ENCODE assay signal across 8 mouse cellular contexts in the genomic region with DNA sequence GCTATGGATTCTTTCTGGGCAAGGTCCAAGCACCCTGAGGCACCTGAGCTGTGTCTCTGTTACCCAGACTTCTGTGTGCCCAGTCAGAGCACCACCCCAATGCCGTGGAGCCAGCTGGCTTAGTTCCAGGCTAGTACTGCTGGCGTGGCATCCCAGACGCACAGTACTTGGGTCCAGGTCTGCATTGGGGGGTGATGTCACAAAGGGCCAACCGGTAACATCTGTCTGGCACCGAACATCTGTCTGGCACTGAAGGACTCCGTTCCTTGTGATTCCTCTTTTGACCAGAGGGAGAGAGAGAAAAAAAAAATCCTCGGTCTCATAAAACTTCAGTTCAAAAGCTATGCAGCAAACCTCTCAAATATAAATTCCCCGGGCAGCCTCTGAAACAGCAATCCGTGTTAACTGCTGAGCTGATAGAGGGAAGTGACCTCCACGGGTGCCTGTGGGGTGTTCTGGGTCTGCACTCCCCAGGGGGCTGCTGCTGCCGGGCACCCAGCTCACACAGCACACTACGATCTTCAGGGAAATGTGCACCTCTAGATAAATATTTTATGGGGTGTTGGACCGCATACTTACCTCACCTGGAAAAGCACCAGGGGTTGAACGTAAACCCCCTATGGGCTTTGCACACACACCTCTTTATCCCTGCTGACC. TPM values are rescaled to one million over a fixed set of nuclear protein-coding genes. Genes with fewer than 3 reads are reported as not detected.
DNase-seq lines count a peak whose midpoint lies in the region; ATAC-seq and TF ChIP-seq lines count a peak whose summit lies in the region.

No protein-coding gene starts in this region.

- no peak overlapping the region for H3K9ac ChIP-seq in limb, embryonic 12.5 days (replicated peaks)

- TF ChIP-seq CTCF in left cerebral cortex, adult 2 months (IDR thresholded peaks at IDR 0.05): no peak; the same call in none of the 2 replicates
- TF ChIP-seq CTCF in olfactory bulb, adult 2 months (IDR thresholded peaks at IDR 0.05; ENCODE audit: insufficient read depth, low read depth, low read length): no peak

- peak overlapping the region; percentile 64 for H3K4me3 ChIP-seq in left cerebral cortex, adult 2 months
- H3K4me3 ChIP-seq in limb, embryonic 12.5 days (replicated peaks): peak overlapping the region; percentile 52
- H3K4me3 ChIP-seq in olfactory bulb, adult 2 months (ENCODE audit: insufficient read depth, low read depth, low read length): peak overlapping the region; percentile 58

- H3K9me3 ChIP-seq in limb, embryonic 12.5 days: no peaks in the 10 kb centered on the region

- H3K4me1 ChIP-seq in limb, embryonic 12.5 days (replicated peaks): peaks cover 35% of the 10 kb centered on the region
- H3K4me1 ChIP-seq in olfactory bulb, adult 2 months (ENCODE audit: control insufficient read depth, insufficient read depth, low read length): peaks cover 30% of the 10 kb centered on the region

- WGBS in limb, embryonic 12.5 days: 12% methylated on average over 14 of the region's 14 CpGs
- 28% methylated on average over 14 of the region's 14 CpGs for WGBS in olfactory bulb, adult 2 months

- peak overlapping the region; percentile 83 for H3K27ac ChIP-seq in left cerebral cortex, adult 2 months
- no peak overlapping the region for H3K27ac ChIP-seq in limb, embryonic 12.5 days
- no peak overlapping the region for H3K27ac ChIP-seq in olfactory bulb, adult 2 months (ENCODE audit: insufficient read depth, low read depth, low read length)

- peaks cover 96% of the 10 kb centered on the region for H3K27me3 ChIP-seq in limb, embryonic 12.5 days

- no peaks in the 10 kb centered on the region for H3K36me3 ChIP-seq in limb, embryonic 12.5 days

- no peak for DNase-seq in left cerebral cortex, adult 2 months (ENCODE audit: extremely low spot score in 1 of 2, low spot score in 2 of 2)
- no peak for DNase-seq in left cerebral cortex, postnatal 14 days (ENCODE audit: low spot score in 2 of 2)
- DNase-seq in cerebellum, adult 9-10 months: peak; percentile 85
- DNase-seq in heart, postnatal 4 days: peak; percentile 50
- DNase-seq in layer of hippocampus, postnatal 10 days (ENCODE audit: low spot score in 2 of 2): no peak
- no peak for DNase-seq in ovary, postnatal 10 days (ENCODE audit: low spot score)

- 0 out of 2 replicates have a peak, but pooled peaks have one; percentile 22 for ATAC-seq in limb, embryonic 12.5 days (ENCODE audit: insufficient number of reproducible peaks, insufficient read depth, low FRiP score, low TSS enrichment, low read depth)

- intact Hi-C loops in left cerebral cortex, adult 2 months (cut with DNase I): loop anchor here (5.0 to 10.0 kb wide), 2 partner anchors 54 to 193 kb away; no protein-coding TSS in a partner anchor
- intact Hi-C loops in left cerebral cortex, postnatal 14 days (cut with DNase I): no loop called here

- H3K4me2 ChIP-seq in limb, embryonic 12.5 days: peak overlapping the region; percentile 94

- no peak for TF ChIP-seq POLR2A in olfactory bulb, adult 2 months (IDR thresholded peaks at IDR 0.05; ENCODE audit: insufficient read depth, low read depth, low read length)

RNA-seq across cellular contexts. Expression of a gene that starts 22.5 kb away (rescaled TPM):
- total RNA-seq in left cerebral cortex, adult 2 months (2021): 10 to 100 TPM; 11.6 to 16.0 TPM
- 10 to 100 TPM; 11.4 to 14.2 TPM for total RNA-seq in left cerebral cortex, postnatal 14 days (2021)
- total RNA-seq in heart, postnatal 4 days (2021): 10 to 100 TPM; 34.1 to 35.2 TPM
- 7.0 and 10.0 TPM in 2 replicates for polyA plus RNA-seq in limb, embryonic 12.5 days (2016; fragmentation: Nextera tagmentation; extraction: Ambion mirVana)
- polyA plus RNA-seq in olfactory bulb, adult 2 months (2012; ENCODE audit: insufficient read depth, insufficient read length, low replicate concordance, missing spikeins): 170 TPM in 1 of 2 replicates, not detected in the other
- 10 to 100 TPM; 10.7 to 12.8 TPM for total RNA-seq in layer of hippocampus, postnatal 10 days (2021)

RNA-seq across cellular contexts. Expression of a gene that starts 55.8 kb away (rescaled TPM):
- total RNA-seq in left cerebral cortex, adult 2 months (2021): 1 to 10 TPM; 1.5 TPM
- 1 to 10 TPM in 1 of 2 experiments, under 1 TPM in 1; 0.75 to 1.3 TPM for total RNA-seq in left cerebral cortex, postnatal 14 days (2021)
- 10 to 100 TPM; 14.1 to 19.8 TPM for total RNA-seq in heart, postnatal 4 days (2021)
- 0.79 and 1.0 TPM in 2 replicates for polyA plus RNA-seq in limb, embryonic 12.5 days (2016; fragmentation: Nextera tagmentation; extraction: Ambion mirVana)
- polyA plus RNA-seq in olfactory bulb, adult 2 months (2012; ENCODE audit: insufficient read depth, insufficient read length, low replicate concordance, missing spikeins): not detected in 2 replicates
- total RNA-seq in layer of hippocampus, postnatal 10 days (2021): 1 to 10 TPM; 1.0 to 1.6 TPM

Comparison
In these comparisons a context has a peak if more than half of its experiments do, and no peak if none do; other contexts are left out.
1. DNase-seq: peak in cerebellum, adult 9-10 months (single experiment) and heart, postnatal 4 days (single experiment); none in left cerebral cortex, adult 2 months (0 of 2), left cerebral cortex, postnatal 14 days (0 of 2), layer of hippocampus, postnatal 10 days (0 of 2) and ovary, postnatal 10 days (single experiment).
2. RNA of a gene that starts 55.8 kb away (total RNA-seq): 14.1 to 19.8 TPM in heart, postnatal 4 days; 1.0 to 1.6 TPM in layer of hippocampus, postnatal 10 days, 1.5 TPM in left cerebral cortex, adult 2 months and 0.75 to 1.3 TPM in left cerebral cortex, postnatal 14 days; every median in the first group is over 4 times any median in the second.
3. Peak in every context shown above with its lines, with median percentiles within 50 percentile points of each other: H3K4me3 ChIP-seq.